Mouse (Mus musculus) olfactory bulb, adult 2 months (tissue): ENCODE results near the gene Anxa6. TPM values are rescaled to one million over a fixed set of nuclear protein-coding genes. Genes with fewer than 3 reads are reported as not detected.

Experiments
- H3K27ac ChIP-seq: fragments of 200-500 bp; 2 replicates; pipeline ENCODE4 v1.5.1; 2012; ENCODE audit warnings: low read depth, low read length; ENCODE audit not compliant: insufficient read depth
- H3K4me1 ChIP-seq: fragments of 200-500 bp; 2 replicates; pipeline ENCODE4 v1.6.1; 2012; ENCODE audit warnings: low read length; ENCODE audit not compliant: control insufficient read depth, insufficient read depth
- H3K4me3 ChIP-seq: fragments of 200-500 bp; 2 replicates; pipeline ENCODE4 v1.5.1; 2012; ENCODE audit warnings: mild to moderate bottlenecking, low read depth, low read length, moderate library complexity; ENCODE audit not compliant: insufficient read depth
- CTCF ChIP-seq: fragments of 200-500 bp; IDR thresholded peaks from 2 replicates; pipeline ENCODE4 v1.5.1; 2012; ENCODE audit warnings: low read depth, mild to moderate bottlenecking, low read length, moderate library complexity; ENCODE audit not compliant: insufficient read depth
- POLR2A ChIP-seq: fragments of 200-500 bp; IDR thresholded peaks from 2 replicates; pipeline ENCODE4 v1.6.1; 2012; ENCODE audit warnings: mild to moderate bottlenecking, low read depth, low read length, moderate library complexity; ENCODE audit not compliant: insufficient read depth
- WGBS: fragments of 180-500 bp; shearing (Covaris S2); methylation state at CpG from one replicate; pipeline ENCODE4 v1.1.7; 2018; 5-methylcytosine and 5-hydroxymethylcytosine counted together
- polyA plus RNA-seq: library from polyadenylated mRNA; stranded (reverse); fragments of >200 nt; gene quantifications from 2 replicates; pipeline ENCODE4 v1.2.4, GENCODE M21; 2012; ENCODE audit warnings: low replicate concordance; ENCODE audit not compliant: missing spikeins, insufficient read depth, insufficient read length

Anxa6 gene
- polyA plus RNA-seq, result not detected in 2 replicates

DNA sequence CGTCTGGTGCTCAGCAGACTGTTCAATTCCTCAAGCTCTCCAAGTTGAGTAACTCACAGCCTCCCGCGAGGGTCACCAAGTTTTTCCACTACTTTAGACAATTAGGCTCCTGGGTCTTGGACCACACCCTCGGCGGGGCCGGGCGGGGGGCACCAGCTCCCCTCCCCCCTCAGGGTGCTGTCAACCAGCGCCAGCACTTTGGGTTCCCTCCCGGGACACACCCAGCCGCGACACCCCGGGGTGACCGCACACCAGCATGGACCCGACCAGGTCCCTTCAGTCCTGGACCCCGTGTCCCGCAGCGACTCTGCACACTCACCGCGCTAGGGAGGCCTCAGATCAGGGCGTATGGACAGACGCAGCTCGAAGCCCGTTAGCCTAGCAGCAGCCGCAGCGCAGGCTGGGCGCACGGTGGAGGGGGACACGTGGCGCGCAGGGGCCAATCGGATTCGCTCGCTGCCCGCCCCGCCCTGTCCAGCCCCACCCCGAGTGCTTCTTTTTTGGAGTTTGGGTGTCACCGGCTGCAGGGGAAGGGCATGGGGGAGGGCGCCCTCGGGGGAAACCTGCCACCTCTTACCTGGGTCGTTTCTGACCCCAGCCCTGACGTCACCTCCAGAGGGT, at the start of gene Anxa6:
Anxa6 (minus strand) TSS at position 406 of the 621 bp plus-strand sequence.
- TF ChIP-seq POLR2A (peak; percentile 63; the same call in 1 of the 2 replicates), CTCF (no peak)
- H3K4me3 ChIP-seq, result peak within 1 kb of the TSS; percentile 57
- no peak within 1 kb of the TSS for H3K27ac ChIP-seq
- WGBS, result under 1% methylated on average over 41 of the region's 41 CpGs
- peaks cover 21% of the 10 kb centered on the region for H3K4me1 ChIP-seq

DNA sequence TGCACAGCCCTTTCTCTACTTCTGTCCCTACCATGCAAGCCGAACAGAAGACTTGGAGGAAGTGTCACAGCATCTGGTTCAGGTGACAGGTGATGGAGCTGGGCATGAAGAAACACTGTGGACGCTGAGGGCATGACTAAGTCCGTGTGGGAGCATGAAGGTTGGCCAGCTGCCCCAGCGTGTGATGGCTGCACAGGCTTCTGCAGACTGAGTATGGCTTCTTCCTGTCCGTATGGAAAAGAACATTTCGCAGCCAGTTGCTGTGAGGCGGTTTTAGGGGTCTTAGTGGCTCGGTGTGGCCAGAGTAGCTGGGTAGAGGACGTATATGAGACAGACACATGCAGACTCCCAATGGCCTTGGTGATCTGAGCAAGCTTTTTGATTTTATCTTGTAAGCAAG, 48.0 kb upstream of the Anxa6 start:
- Histone ChIP-seq H3K4me1 (peaks cover 10% of the 10 kb centered on the region; the same call in 1 of the 2 replicates), H3K4me3 (no peak overlapping the region), H3K27ac (no peak overlapping the region)
- WGBS, result 96% methylated on average over 9 of the region's 9 CpGs
- TF ChIP-seq CTCF, result no peak
- no peak for TF ChIP-seq POLR2A

DNA sequence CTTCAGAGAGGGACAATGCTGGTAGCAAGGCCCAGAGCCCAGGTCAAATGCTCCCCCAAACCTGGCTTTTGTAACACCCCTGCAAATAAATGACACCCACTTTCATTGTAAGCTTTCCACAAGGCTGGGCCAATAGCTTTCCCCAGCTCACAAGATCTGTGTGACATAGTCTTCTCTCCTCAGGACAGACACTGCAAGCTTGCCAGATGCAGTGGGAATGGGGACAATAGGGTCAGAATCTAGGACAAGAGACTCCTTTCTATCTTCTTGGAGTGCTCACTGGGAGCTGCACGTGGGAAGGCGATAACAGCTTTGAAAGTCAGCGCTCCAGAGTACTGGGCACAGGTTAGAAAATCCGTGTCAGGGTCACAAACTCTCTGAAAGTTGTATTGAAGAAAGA, 45.9 kb upstream of the Anxa6 start:
- TF ChIP-seq CTCF, result no peak
- peaks cover 9% of the 10 kb centered on the region; the same call in 1 of the 2 replicates for H3K4me1 ChIP-seq
- WGBS, result 81% methylated on average over 4 of the region's 4 CpGs
- no peak overlapping the region for H3K27ac ChIP-seq
- H3K4me3 ChIP-seq, result no peak overlapping the region

DNA sequence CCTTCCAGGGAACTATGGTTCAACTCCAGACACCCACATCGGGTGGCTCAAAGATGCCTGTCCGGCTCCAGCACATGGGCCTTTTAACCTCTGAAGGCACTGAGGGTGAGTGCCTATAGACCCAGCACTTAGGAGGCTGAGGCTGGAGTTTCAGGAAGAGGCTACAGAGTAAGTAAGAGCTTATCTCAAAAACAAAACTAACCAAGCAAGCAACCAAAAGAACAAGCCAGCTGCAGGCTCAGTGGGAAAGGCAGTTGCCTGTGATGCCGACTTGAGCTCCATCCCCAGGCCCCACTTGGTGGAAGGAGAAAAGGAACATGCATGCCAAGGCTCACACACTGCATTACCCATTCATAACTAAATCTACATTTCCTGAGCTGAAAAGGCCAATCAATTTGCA, 45.3 kb upstream of the Anxa6 start:
- 82% methylated on average over 3 of the region's 3 CpGs for WGBS
- Histone ChIP-seq H3K4me1 (peaks cover 9% of the 10 kb centered on the region; the same call in 1 of the 2 replicates), H3K27ac (no peak overlapping the region), H3K4me3 (no peak overlapping the region)
- TF ChIP-seq CTCF (no peak), POLR2A (no peak)

DNA sequence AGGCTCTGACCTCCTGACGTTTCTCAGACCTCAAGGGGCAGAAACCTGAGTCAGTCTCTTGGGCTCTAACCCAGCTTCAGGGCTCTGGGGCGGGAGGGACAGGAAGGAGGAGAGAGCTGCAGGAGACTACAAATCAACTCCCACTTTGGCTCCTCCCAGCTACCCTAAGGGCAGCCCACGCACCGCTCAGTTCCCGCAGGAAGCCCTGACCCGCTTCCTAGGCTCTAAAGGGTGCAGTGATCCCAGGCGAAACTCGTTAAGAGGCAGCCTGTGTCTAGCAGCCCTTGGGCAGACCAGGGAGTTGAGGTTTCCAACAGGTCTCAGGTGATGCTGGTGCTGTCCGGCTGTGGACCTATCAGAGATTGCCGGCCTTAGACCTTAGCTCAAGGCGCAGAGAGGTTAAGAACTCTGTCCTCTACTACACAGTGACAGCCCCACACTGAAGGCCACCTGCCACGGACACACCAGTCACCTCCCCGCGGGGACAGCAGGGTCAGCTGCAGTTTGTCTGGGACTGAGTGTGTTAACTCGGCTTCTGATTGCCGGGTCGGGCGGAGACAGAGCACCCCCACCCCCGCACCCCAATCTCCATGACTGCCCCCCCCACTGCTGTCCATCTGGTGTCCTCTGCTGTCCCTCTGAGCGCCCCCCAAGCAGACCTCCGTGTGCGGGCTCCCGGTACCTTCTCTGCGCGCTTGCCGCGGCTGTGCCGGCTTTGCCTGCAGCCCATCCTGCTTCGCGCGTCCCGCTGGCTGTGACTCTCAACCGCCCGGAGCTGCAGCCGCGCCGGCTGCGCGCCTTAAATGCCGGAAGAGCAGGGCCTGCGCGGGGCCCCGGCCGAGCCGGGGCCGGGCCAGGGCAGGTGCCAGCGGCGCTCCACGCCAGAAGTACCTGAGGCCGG, 44.3 kb upstream of the Anxa6 start, which contains the start of gene Ccdc69:
Ccdc69 (minus strand) TSS at position 801 of the 901 bp plus-strand sequence.
- H3K4me3 ChIP-seq, result peak within 1 kb of the TSS; percentile 44
- no peak within 1 kb of the TSS for H3K27ac ChIP-seq
- TF ChIP-seq POLR2A (no peak), CTCF (no peak)
- H3K4me1 ChIP-seq, result peaks cover 9% of the 10 kb centered on the region; the same call in 1 of the 2 replicates
- 3% methylated on average over 50 of the region's 50 CpGs for WGBS

DNA sequence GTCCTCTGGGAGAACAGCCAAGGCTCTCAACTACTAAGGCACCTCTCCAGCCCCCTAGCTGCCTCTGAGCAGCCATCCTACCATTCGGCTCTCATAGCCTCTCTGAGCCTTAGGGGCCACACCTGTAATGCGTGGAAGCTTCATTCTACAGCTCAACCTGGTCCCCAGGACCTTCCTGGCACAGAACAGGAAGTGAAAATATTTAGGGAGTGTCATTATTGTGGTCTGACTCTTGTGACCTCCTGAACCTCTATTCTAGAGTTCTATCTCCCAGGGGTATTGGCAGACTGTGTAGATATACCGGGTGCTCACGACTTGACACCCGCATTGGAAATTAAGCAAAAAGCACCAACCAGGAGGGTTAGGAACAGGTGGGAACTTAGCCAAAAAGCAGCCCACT, 43.0 kb upstream of the Anxa6 start:
- Histone ChIP-seq H3K4me1 (peaks cover 9% of the 10 kb centered on the region; the same call in 1 of the 2 replicates), H3K27ac (no peak overlapping the region), H3K4me3 (no peak overlapping the region)
- 94% methylated on average over 5 of the region's 5 CpGs for WGBS
- TF ChIP-seq CTCF (no peak), POLR2A (no peak)

DNA sequence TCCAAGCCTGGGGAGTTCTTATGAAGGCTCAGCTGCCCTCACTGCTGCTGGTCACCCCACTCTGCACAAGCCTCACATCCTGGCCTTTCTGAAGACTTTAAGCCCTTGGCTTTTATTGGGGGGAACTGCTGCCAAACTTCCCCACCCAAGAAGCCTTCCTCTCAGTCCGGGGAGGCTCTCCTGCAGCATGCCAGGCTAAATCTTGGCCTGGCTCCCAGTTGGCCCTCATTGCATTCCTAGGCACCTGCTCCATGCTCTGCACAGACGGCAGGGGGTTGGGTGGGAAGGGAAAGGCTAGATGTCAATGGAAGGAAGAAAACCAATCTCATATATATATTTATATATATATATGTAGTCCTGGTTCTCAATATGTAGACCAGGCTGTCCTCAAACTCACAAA, 42.4 kb upstream of the Anxa6 start:
- no peak overlapping the region for H3K27ac ChIP-seq
- no peak overlapping the region for H3K4me3 ChIP-seq
- peaks cover 9% of the 10 kb centered on the region; the same call in 1 of the 2 replicates for H3K4me1 ChIP-seq
- TF ChIP-seq CTCF, result no peak
- TF ChIP-seq POLR2A, result no peak
- 44% methylated on average over 2 of the region's 2 CpGs for WGBS

DNA sequence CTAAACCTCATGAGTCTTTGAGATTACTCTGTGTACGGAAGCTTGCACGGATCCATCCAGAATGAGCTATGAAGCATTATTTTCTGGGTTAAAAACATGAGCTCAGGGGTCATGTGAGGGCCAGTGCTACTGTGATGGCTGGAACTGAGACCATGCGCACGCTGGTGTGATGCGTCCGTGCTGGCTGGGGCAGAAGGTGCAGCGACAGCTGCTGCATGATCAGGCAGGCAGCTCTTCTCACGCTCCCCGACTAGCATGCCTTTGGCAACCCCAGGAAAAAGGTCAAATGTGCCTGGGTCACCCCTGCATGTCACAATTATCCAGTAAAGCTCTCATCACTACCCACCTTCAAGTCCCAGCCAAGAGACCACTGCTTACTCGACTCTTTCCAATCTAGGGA, 39.9 kb upstream of the Anxa6 start:
- Histone ChIP-seq H3K4me3 (no peak overlapping the region), H3K27ac (no peak overlapping the region), H3K4me1 (peaks cover 13% of the 10 kb centered on the region; the same call in 1 of the 2 replicates)
- 89% methylated on average over 10 of the region's 10 CpGs for WGBS
- TF ChIP-seq POLR2A (no peak), CTCF (no peak)

DNA sequence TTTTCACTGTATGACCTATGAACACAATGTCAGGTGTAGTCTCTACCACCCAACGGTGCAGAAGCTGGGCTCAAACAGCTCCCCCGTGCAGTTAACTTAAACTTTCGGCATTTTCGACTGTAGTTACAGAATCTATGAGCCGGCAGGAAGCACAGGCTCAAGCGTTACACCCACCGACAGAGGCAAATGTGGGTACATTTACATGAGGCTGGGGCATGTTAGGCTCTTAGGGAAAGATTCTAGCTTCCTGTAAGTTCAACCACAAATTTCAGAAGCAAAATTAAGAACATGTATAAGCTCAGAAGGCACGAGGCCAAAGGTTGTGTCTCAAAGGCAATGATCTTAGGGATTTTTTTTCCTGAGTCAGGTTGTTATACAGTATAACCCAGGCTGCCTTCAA, 39.2 kb upstream of the Anxa6 start:
- peaks cover 11% of the 10 kb centered on the region; the same call in 1 of the 2 replicates for H3K4me1 ChIP-seq
- WGBS, result 92% methylated on average over 8 of the region's 8 CpGs
- no peak overlapping the region for H3K4me3 ChIP-seq
- H3K27ac ChIP-seq, result no peak overlapping the region
- TF ChIP-seq CTCF, result no peak
- TF ChIP-seq POLR2A, result no peak
